Mouse (Mus musculus) midbrain, embryonic 11.5 days (tissue): Measurements from ENCODE around the gene Zfp993. TPM values are rescaled to one million over a fixed set of nuclear protein-coding genes. Genes with fewer than 3 reads are reported as not detected.

ENCODE experiments used
- polyA plus RNA-seq: library from polyadenylated mRNA; unstranded; fragments of >200 nt; fragmentation: Nextera tagmentation; extraction: Ambion mirVana; gene quantifications from 2 replicates; pipeline ENCODE4 v1.2.1, GENCODE M21; 2014

Zfp993 gene
- polyA plus RNA-seq, 1 experiment from 2014 or later = 1.9 TPM

Other genes starting within 250 kb of the Zfp993 start
- gene Zfp992, start 161.9 kb upstream of the Zfp993 start, polyA plus RNA-seq = 2.8 and 3.4 TPM in 2 replicates
- gene Zfp981, start 108.9 kb upstream of the Zfp993 start, polyA plus RNA-seq = not detected in 2 replicates